Mouse (Mus musculus) right cerebral cortex, postnatal 10 days (tissue): Measurements from ENCODE around the gene Lrig1.

Experiments used
- DNase-seq, 2 experiments: peaks; one replicate each; pipeline ENCODE4 v3.0.0; 2021; ENCODE audit warnings: low spot score in 2 of 2

Lrig1 gene

DNA sequence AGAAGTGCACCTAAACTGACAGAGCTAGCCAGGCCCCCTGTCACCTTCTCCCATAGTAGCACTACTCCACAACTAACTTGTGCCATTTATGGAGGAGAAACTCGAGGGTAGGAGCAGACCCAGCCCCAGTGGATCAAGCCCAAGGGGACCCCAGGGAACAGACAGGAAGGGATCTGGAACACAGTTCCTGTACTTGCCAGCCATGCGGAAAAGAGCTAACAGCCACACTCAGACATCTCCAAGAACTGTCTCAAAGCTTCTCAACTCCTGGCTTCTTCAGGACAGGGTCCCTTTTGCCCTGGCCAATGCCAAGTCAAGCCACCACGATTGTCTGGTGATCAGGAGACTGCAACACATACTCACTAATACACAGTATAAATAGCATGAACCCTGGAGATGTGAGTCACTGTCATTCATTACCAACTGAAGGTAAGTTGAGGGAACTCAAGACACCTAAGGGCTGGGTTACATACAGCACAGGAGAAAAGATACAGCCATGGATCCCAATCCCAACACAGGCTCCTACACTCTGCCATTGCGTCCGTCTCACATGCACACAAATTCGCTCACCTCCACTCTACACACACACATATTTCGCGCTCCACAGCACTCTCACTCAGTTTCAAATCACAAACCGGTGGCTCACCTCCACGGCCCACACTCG is 1.3 kb downstream of the Lrig1 start:
- no peak for DNase-seq

DNA sequence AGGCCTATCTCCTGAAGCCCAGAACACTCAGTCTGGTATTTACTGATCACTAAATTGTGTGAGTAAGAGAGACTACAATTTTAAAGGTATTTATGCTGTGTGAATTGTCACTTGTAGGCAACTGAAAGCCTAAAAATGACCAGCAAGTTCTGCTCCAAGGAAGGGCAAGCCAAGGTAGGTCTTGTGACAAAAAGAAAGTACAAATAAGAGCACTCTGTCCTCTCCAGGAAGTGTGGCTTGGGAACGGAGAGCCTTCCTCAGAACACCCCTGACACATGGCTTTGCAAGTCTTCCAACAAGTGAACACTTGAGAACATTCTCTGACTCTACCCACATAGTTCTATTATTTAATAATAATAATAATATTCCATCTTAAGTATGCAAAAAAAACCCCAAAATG is 2.5 kb downstream of the Lrig1 start:
- DNase-seq, result no peak

DNA sequence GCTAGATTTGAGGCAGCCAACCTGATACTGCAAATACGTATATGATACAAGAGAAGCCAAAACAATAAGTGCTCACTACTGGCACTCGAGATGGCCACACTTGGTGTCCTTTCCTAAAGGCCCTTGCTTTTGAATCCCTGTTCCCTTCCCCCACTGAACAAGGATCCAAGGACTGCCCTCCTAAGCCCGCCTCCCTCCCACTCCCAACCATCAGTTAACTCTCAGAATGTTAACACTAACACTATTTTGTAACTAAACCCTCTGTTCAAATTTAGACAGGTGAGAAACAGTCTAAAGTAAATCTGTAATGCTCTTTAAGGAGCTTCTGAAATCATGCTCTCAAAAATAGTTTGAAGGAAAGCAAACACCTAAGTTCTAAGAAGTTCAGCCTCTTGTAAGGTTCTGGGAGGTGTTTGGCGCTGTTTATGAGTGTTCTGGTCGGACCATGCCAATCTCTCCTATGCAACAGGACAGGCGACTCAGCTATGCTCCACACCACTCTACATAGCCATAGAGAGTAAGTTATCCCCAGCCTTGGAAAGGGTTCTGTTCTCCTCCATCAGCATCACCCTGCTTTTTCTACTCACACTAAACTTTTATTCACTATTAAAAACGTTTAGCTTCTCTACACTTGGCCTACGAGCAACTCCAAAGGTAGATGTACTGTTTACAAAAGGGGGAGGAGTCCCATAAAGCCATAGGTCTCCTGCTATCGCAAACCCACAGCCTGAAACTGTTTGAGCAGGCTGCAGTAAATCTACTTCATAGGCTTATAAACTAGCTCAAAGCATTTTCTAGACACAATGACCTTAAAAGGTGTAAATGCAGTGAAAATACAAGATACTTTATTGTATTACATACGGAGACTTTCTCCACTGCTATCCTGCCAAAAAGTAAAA is 3.5 kb downstream of the Lrig1 start:
- no peak for DNase-seq

DNA sequence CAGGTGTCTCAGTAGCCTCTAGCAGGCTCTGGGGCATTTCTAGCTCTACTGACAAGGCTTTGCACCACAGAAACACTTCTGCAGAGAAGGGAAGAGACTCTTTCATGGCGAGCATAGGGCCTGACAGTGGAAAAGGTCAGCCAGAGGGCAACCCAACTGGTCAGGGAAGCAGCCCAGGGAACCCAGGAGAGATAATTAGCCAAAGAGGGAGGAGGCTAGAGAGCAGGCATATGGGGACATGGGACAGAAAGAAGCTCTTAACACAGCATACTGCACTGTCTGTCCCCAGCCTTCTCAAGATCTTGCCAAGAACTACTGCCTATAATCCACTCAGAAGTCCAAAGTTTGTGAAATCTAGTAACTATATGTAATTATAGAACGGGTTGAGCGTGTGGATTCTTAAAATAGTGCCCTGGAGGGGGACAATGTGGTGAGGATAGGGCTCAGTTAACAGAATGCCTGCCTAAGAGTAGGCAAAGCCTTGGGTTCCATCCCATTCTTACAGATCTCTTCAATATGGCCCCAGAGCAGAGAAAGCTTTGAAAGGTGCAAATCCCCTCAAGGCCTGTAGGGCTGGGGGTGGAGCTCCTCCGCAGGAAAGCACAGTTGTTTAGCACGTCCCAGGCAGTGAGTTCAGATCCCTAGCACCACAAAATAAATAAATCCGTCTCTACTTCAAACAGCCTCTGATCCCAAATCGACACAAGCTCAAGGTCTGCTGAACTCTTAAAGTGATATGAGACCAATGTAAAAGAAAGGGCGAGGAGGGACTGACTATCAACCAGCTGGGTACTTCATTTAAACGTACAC is 4.6 kb downstream of the Lrig1 start:
- DNase-seq, result no peak

DNA sequence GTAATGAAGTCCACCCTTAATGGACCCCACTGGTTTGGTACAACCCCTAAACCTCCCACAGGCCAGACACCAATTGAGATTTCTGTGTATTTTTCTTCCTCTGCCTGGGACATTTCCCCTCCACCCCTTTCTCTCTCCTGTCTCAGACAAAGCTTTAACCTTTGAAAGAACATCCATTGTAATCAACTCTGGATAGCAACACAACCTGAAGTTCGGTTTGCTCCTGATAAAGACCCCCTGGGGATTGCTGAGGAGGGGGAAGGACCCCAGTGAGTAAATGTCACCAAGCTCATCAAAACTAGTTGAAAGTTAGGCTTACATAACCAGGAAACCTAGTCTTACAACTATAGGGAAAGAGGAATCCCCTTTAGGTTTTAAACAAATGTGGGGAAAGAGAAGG is 5.5 kb downstream of the Lrig1 start:
- DNase-seq, result no peak

DNA sequence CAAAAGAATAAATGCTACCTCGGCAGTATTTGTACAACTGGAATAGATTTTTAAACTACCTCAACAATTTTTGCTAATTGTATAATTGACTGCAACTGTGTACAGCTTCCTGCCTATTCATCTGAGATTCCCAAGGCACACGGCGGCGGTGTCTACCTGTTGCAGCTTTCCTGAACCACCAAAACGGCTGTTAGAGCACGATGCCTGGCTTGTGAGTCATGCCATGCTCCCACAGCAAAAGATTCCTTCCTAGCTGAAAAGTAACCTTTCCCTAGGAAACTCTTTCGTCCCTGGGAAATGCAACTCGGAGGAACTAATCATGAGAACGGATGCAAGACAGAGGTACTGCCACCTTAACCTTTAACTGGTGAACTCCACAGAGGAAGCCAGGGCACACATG is 6.9 kb downstream of the Lrig1 start:
- DNase-seq, result no peak

DNA sequence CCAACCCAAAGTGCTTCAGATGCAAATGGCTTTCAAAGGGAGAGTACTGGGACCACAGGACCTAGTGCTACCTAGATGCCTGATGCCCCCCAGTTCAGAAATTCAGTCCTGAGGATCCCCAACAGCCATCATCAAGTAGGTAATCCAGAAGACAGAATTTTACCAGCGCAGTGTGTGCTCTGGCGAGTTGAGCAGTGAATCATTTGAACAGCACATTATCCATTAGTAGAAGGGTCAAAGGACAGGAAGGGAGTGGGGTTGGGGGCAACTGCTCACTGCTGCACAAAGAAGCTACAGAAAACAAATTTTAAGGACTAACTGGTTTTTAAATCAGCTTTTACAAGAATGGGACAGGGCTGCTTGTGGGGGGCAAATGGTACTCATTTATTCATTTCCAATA is 8.0 kb downstream of the Lrig1 start:
- no peak for DNase-seq

DNA sequence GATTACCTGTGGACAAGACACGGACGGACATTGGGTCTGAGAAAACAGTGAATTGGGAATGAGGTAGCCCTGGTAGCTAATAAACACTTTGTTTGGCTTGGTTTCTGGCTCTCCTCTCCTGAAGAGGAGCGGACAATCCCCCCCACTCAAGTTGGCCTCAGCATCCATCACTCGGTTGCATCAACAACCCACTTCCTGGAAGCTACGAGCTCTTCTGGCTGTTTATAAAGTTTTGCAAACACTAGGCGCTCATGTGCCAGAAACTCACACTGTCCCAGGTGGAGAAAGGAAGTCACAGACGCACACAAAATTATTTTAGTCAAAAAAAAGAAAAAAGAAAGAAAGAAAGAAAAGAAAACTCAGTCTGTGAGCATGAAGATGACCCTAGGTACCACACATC is 9.7 kb downstream of the Lrig1 start:
- no peak for DNase-seq

DNA sequence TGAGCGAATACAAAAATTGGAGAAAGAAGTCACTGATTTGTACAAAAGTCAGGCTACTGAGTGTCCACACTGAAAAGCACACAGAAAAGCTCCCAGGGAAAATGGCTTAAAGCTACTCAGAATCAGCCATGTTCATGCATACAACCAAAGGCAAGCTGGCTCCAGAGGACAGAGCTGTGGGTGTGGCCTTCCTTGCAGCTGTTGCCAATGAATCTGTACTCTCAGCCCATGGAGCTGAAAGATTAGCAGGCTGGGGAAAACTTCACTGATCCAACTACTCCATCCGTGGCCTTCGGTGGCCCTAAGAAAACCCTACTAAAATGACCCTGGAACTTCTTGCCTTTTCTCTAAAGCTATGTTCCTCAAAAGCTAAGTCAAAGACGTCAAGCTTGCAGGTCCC is 11.2 kb downstream of the Lrig1 start:
- DNase-seq, result no peak

DNA sequence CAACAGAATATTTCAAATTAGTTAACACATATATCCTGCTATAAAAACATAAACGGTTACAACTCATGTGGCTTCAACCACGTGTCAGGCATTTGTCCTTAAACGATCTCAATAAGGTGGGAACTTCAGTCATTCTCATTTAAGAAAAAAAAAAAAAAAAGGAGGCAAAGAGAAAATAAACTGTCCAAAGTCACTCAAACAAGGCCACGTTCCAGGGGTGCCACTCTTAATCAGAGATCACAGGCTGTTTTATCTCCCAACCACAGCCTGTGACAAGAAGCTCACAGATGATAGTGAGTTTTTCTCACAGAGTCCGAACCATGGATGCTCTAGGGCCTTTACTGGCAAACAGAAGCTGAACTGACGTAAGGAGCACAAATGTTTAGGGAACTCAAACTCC is 13.9 kb downstream of the Lrig1 start:
- no peak for DNase-seq

DNA sequence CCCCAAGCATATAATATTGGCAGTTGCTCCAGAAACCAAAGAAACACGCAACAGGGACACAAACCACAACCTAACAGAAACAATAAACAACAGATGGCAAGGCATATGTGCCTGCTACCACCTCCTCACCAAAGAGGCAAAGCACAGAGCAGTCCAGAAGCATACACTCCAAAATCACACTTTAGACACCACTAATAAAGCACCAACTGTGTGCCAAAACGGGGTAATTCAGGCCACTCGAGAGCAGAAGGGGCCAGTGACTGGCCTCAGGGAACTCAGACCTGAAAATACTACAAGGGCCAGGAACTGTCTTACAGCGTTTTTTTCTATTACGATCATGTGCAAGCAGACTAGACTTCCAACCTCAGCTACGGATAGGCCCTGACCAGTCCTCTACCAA is 14.3 kb downstream of the Lrig1 start:
- no peak for DNase-seq

DNA sequence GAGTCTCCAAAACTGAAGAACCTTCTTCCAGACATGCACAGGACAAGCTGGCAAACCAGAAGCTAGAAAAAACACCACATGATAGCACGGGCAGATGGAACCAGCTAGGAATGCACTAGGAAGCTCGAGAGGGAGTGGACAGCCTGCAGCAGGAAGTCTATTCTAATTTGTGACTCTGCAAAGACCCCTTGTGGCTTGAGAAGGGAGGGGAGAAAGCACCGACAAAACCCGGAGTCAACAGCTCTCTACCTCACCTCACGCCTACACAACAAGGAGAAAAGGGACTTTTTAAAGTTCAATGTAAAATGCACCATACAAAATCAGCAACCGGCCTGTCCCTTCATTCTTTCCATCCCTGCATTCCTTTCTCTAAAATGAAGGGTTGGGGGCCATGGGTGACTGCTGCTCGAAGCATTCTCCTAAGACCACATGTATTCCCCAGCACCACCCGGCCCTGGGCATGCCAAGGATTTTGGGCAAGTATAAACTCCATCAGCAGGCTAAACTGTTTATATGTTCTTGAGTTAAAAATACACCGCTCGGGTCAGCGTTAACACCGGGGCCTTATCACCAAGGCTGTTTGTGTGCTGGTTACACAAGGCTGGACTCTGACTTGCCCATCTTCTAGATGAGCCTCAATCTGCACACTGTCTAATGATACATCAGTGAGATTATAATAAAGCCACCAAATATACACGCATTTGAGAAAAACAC is 15.0 kb downstream of the Lrig1 start:
- no peak for DNase-seq

DNA sequence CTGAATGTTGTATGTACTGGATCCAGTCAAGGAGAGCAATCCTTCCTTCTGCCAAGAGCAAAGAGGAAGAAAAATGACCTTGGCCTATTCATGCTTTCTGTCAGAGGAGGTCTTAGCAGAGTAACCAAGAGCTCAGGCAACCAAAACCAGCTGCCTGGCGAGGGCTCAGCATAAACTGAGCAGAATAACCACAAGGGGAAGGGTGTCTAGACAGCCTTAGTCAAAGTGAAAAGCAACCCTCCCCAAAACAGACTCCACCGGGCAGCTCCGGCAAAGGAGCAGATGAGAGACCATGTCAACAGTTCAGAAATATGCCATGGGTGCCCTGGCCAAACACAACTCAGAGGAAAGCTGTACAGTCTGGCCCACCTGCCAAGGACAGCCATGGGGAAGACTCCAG is 16.3 kb downstream of the Lrig1 start:
- DNase-seq, result no peak

DNA sequence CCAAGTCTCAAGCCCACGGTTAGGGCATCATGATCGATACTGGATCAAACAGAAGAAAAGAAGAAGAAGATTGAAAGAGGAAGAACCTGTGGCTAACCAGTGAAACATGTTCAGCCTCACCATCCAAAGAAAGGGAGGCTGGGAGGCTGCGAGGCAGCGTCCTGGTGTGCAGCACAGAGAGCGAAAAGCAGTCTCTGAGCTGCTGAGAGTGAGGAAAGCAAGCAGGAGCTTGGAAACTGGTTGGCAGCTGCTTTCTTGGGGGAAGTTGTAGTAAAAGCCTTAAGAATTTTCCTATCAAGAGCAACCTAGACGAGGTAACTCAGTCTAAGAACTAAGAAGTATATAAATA is 17.7 kb downstream of the Lrig1 start:
- no peak for DNase-seq

DNA sequence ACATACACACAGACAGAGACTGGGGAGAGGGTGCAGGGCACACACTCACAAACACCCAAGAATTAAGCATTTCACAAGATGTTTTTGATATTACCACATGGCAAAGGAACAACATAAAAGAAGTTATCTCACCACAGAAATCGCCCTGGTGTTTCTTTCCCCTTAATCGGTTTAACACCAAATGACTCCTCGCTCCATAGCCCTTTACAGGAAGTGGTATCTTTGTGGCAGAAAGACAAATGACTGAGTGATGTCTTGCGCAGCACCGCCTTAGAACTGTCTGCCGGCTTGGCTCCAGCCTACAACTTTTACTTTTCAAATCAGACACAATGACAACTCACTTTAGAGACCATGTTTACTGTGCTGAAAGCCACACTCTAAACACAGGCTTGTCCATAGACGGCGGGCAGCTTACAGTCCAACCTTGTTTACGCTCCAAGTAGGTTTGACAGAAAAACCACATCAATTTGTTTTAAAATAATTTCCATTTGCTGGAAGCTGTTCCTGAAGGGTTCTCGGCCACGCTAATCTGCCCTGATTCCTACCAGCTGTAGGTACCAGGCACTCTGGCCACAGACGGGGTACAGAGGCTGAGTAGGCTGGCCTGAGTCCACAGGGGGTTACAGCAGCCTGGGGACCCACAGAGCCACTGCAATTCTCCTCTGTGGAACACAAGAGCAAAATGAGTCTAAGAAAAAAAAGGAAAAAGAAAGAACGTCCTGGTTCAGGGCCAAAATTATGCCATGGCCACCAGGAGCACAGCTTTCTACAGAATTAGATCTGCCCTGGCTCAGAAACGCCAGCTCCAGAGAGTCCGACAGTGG is 18.3 kb downstream of the Lrig1 start:
- DNase-seq, result no peak

DNA sequence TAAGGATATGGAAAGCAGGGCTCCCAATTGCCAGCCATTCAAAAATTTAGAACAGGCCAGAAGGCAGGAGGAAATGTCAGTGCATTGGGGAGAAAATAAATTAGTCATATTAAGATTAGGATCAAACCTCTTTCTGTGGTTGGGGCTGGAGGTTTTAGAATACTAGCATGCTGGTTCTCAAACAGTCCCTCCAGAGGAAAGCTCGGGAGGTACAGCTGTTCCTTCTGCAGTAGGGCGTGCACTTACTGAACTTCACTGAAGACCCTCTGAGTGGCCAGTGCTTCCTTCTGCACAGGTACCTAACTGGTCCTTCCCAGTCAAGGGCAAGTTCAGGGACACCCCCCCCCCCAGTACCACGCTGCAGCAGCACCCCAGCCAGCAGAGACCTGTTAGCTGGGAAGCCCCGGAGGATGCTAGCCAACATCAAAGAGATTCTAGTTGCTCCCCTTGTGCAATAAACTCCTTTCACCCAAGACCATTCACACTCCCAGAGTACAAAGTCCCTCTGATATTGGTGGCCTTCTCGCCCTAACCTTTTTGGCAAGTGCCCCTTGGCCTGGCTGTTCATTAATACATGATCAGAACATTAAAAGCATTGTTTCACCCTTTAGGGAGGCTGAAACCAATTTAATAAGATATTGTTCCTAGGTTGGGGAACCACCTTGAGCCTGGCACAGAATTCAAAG is 19.1 kb downstream of the Lrig1 start:
- no peak for DNase-seq

DNA sequence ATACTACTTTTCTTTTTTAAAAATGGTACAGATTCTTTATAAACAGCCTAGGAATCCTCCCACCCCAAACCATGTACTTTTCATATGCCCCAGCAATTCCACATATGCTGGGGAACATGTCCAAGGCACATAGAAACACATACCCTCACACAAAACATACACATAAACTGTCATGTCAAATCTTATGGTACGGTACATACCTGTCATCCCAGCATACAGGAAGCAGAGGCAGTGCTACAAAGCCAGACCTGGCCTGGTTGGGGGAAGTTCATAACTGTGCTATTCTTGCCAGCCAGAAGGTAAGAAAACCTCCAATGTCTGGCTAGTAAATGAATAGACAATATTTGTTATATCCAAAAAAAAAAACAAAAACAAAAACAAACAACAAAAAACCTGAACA is 20.7 kb downstream of the Lrig1 start:
- DNase-seq, result no peak

DNA sequence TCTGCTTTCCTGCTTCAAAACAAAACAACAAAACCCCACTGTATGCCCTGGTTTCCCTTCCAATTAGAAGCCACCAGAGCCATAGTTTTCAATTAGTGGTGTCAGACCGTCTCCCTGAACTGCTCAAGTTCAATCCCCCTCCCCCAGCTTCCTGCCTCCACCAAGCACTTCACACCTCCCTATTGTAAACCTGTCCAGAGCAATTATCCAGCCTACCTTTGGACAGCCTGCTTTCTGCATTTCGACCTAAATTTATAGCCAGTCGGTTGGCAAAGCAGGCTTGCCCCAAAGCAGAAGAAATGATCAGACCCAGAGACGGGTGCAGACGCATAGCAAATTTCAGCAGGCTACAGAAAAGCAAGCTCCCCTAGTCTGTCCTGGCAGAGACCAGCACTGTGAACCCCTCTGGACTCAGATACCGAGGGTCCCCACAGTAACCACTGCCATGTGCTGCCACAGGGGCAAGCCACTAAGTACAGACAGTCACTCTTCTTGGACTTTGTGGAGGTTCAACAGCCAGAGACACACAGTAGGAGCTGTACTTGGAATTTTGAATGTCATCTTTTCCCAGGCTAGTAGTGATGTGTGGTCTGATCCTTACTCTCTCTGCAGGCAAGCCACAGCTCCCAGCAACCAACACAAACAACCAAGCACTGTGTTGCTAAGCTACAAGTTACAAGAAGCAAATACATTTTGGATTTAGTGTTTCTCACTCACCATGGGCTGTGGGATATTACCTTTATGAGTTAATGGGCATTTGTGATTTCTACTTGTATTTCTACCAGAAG is 21.4 kb downstream of the Lrig1 start:
- no peak for DNase-seq

DNA sequence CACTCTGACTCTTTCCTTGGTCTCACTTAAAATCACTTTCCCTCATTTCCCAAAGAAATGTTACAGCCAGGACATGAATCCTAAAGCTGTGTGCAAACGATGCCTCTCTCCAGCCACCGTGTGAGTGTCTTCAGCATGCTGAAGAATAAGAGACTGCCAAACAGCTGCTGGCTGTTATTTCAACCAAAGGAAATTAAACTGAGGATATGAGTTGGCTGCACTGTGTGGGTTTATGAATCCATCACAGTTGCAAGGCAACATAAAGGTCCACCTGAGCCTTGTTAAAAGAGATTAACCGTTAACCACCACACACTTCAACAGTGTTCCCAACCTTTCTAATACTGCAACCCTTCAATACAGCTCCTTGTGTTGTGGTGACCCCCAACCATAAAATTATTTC is 22.5 kb downstream of the Lrig1 start:
- no peak for DNase-seq

DNA sequence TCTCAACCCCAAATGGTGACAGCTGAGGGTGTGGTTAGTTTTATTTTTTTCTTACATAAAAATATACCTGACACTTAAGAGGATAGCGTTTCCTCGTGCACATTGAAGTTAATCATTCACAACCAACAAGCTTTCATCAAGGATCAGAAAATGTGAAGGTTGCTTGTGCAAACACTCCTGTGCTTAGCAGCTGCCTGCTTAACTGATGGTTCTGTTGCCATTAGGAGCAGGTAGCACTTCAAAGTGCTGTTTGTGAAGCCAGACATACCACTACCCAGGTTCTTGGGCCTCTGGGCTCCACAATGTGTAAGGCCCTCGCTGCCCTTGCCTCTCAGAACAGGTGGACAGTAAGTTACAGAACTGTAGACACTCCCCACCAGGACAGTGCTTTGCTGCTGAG is 23.1 kb downstream of the Lrig1 start:
- DNase-seq, result no peak
